Mouse (Mus musculus) kidney, embryonic 15.5 days (tissue): ENCODE results near the gene Eif4a1. TPM values are rescaled to one million over a fixed set of nuclear protein-coding genes. Genes with fewer than 3 reads are reported as not detected.
"Not testable (repeated sequence)": the region's sequence is repeated elsewhere in the genome, so short reads cannot be mapped to it uniquely, and the experiment has no call there.

Source experiments
- ATAC-seq: fragments of 200-750 bp; cut with Nextera tagmentation; replicated peaks from 2 replicates; pipeline ENCODE4 v1.8.0; 2017; ENCODE audit warnings: moderate TSS enrichment; ENCODE audit not compliant: low FRiP score
- H3K27ac ChIP-seq: fragments of 300-500 bp; sonication (generic); 2 replicates; pipeline ENCODE4 v1.5.1; 2015; ENCODE audit warnings: mild to moderate bottlenecking, inconsistent platforms
- H3K27me3 ChIP-seq: fragments of 300-500 bp; sonication (generic); 2 replicates; pipeline ENCODE4 v1.6.1; 2015; ENCODE audit warnings: inconsistent platforms
- H3K36me3 ChIP-seq: fragments of 300-500 bp; sonication (generic); 2 replicates; pipeline ENCODE4 v1.6.1; 2015; ENCODE audit warnings: inconsistent platforms
- H3K4me1 ChIP-seq: fragments of 300-500 bp; sonication (generic); 2 replicates; pipeline ENCODE4 v1.6.1; 2015; ENCODE audit warnings: inconsistent platforms
- H3K4me2 ChIP-seq: fragments of 300-500 bp; sonication (generic); 2 replicates; pipeline ENCODE4 v1.6.1; 2015; ENCODE audit warnings: moderate library complexity, mild to moderate bottlenecking, inconsistent platforms
- H3K4me3 ChIP-seq: fragments of 300-500 bp; sonication (generic); replicated peaks from 2 replicates; pipeline ENCODE4 v1.5.1; 2015; ENCODE audit warnings: mild to moderate bottlenecking, inconsistent platforms
- H3K9ac ChIP-seq: fragments of 300-500 bp; sonication (generic); 2 replicates; pipeline ENCODE4 v1.6.1; 2015; ENCODE audit warnings: mild to moderate bottlenecking, inconsistent platforms
- H3K9me3 ChIP-seq: fragments of 300-500 bp; sonication (generic); replicated peaks from 2 replicates; pipeline ENCODE4 v1.6.1; 2016; ENCODE audit warnings: inconsistent platforms
- WGBS: fragments of 180-500 bp; shearing (Covaris S2); methylation state at CpG from one replicate; pipeline ENCODE4 v1.1.7; 2015; ENCODE audit warnings: mixed read lengths; 5-methylcytosine and 5-hydroxymethylcytosine counted together
- polyA plus RNA-seq: library from polyadenylated mRNA; unstranded; fragments of >200 nt; fragmentation: Nextera tagmentation; extraction: Ambion mirVana; gene quantifications from 2 replicates; pipeline ENCODE4 v1.2.1, GENCODE M21; 2015

Gene Eif4a1
- polyA plus RNA-seq, 1 experiment from 2014 or later = 589 TPM

DNA sequence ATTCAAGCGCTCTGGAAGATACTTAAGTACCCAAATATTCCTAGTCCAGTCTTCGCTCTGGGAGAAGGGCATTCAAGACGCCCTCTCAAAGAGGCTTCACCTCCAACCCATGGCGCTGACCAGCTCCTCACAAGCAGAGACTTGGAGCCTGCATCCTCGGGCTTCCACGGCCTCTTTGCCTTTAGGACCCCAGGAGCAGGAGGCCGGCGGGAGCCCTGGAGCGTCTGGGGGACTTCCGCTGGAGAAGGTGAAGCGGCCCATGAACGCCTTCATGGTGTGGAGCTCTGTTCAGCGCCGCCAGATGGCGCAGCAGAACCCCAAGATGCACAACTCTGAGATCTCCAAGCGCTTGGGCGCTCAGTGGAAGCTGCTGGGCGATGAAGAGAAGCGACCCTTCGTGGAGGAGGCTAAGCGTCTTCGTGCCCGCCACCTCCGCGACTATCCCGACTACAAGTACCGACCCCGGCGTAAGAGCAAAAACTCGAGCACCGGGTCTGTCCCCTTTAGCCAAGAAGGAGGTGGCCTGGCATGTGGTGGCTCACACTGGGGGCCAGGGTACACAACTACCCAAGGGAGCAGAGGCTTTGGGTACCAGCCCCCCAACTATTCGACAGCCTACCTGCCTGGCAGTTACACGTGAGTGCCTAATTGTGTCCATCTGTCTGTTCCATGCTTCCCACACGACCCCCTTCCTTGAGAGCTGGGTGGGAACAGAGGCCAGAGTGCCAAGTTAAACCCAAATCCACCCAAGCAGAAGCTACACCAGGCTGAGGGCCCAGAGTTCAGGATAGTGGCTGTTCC lies 16.8 kb downstream of the Eif4a1 start, which contains the start of gene Sox15:
Gene Sox15, plus strand, starts transcription at position 51 of the 801 bp plus-strand sequence.
- Histone ChIP-seq H3K36me3 (peaks cover 84% of the 10 kb centered on the region), H3K4me1 (peaks cover 34% of the 10 kb centered on the region), H3K4me3 (0 out of 2 replicates have a peak within 1 kb of the TSS, but pooled peaks have one; percentile 13), H3K9me3 (no peaks in the 10 kb centered on the region), H3K9ac (peak within 1 kb of the TSS; percentile 16; the same call in 1 of the 2 replicates), H3K27ac (peak within 1 kb of the TSS; percentile 76), H3K27me3 (no peaks in the 10 kb centered on the region), H3K4me2 (peak within 1 kb of the TSS; percentile 39)
- peak; percentile 82 for ATAC-seq
- 16% methylated on average over 34 of the region's 34 CpGs for WGBS

DNA sequence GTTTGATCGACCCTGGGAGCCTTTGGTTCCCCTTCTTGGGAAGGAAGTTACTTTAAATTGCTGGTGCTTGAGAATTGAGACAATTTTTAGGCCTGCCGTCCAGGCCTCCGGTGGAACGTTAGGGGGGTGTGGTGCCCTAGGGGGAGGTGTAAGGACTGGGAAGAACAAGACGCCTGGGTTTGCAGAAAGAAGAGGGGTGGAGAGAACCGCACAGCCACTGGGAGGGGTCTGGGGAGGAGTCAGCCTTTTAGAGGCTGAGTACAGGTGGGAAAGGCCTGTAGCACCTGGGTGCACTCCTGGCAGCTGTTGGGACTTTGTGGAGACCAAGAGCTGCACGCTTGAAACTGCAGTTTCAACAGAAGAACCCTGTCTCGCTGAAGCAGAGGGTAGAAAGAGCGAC lies 17.5 kb downstream of the Eif4a1 start:
- Histone ChIP-seq H3K36me3 (peaks cover 88% of the 10 kb centered on the region), H3K4me3 (no peak overlapping the region), H3K27me3 (no peaks in the 10 kb centered on the region), H3K9ac (no peak overlapping the region), H3K4me1 (peaks cover 32% of the 10 kb centered on the region), H3K27ac (peak overlapping the region; percentile 76), H3K4me2 (no peak overlapping the region), H3K9me3 (no peaks in the 10 kb centered on the region)
- ATAC-seq = no peak
- WGBS = 32% methylated on average over 9 of the region's 9 CpGs

DNA sequence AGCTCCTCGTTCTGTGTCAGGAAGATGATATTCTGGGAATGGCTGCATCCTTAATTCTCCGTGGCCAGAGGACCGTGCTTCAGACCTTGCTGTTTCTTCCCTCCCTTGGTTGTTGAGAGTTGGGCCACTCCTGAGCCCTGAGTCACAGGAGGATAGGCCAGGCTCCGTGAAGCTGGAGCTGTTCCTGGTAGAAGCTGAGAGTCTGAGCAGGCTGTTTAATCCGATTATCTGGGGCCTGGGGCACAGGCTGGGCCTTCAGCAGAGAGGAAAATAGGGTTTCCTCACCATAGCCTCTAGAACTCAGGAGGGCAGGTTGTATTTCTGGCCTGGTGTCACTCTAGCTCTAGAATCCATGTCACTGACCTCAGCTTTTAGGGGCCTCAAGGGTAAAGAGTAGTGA lies 18.8 kb downstream of the Eif4a1 start:
- Histone ChIP-seq H3K4me1 (peaks cover 32% of the 10 kb centered on the region), H3K9me3 (no peaks in the 10 kb centered on the region), H3K36me3 (peaks cover 90% of the 10 kb centered on the region), H3K4me2 (no peak overlapping the region), H3K27me3 (no peaks in the 10 kb centered on the region), H3K9ac (no peak overlapping the region), H3K27ac (peak overlapping the region; percentile 32; the same call in 1 of the 2 replicates), H3K4me3 (no peak overlapping the region)
- no peak for ATAC-seq
- 78% methylated on average over 5 of the region's 5 CpGs for WGBS

- peaks cover 99% of the 10 kb centered on the region for H3K36me3 ChIP-seq
- no peak overlapping the region for H3K4me2 ChIP-seq
- 88% methylated on average over 5 of the region's 5 CpGs for WGBS
- no peaks in the 10 kb centered on the region for H3K4me1 ChIP-seq
- no peak overlapping the region for H3K9ac ChIP-seq
- no peak for ATAC-seq
- H3K27ac ChIP-seq = no peak overlapping the region
- H3K9me3 ChIP-seq = no peaks in the 10 kb centered on the region
- H3K27me3 ChIP-seq = no peaks in the 10 kb centered on the region
- no peak overlapping the region for H3K4me3 ChIP-seq
Measured at GRCm38 (mm10) chr11:69645860-69646259, 26.4 kb downstream of the Eif4a1 start.

- Histone ChIP-seq H3K4me2 (peak overlapping the region; percentile 70), H3K9ac (no peak overlapping the region), H3K4me3 (0 out of 2 replicates have a peak overlapping the region, but pooled peaks have one; percentile 1), H3K27me3 (no peaks in the 10 kb centered on the region), H3K4me1 (peaks cover 28% of the 10 kb centered on the region), H3K27ac (no peak overlapping the region), H3K36me3 (peaks cover 33% of the 10 kb centered on the region), H3K9me3 (no peaks in the 10 kb centered on the region)
- WGBS = 86% methylated on average over 3 of the region's 3 CpGs
- no peak for ATAC-seq
Measured at GRCm38 (mm10) chr11:69635471-69635870, 36.8 kb downstream of the Eif4a1 start.

GRCm38 (mm10) chr11:69633128-69633866 lies 38.9 kb downstream of the Eif4a1 start:
- WGBS = under 1% methylated on average over 40 of the region's 50 CpGs
- Histone ChIP-seq H3K27me3 (no peaks in the 10 kb centered on the region), H3K4me3 (peak overlapping the region; percentile 99), H3K4me1 (peaks cover 30% of the 10 kb centered on the region), H3K27ac (peak overlapping the region; percentile 98), H3K36me3 (peaks cover 15% of the 10 kb centered on the region), H3K9ac (peak overlapping the region; percentile 99), H3K4me2 (peak overlapping the region; percentile 70), H3K9me3 (no peaks in the 10 kb centered on the region)
- ATAC-seq = peak; percentile 68

GRCm38 (mm10) chr11:69632284-69633089 lies 39.7 kb downstream of the Eif4a1 start, which contains the start of gene Fxr2:
TSS of gene Fxr2 (plus strand) at chr11:69632990.
- peak within 1 kb of the TSS; percentile 99 for H3K4me3 ChIP-seq
- H3K4me2 ChIP-seq = peak within 1 kb of the TSS; percentile 70
- no peaks in the 10 kb centered on the region for H3K9me3 ChIP-seq
- peaks cover 8% of the 10 kb centered on the region for H3K36me3 ChIP-seq
- H3K27ac ChIP-seq = peak within 1 kb of the TSS; percentile 98
- H3K4me1 ChIP-seq = peaks cover 30% of the 10 kb centered on the region
- under 1% methylated on average over 56 of the region's 56 CpGs for WGBS
- H3K27me3 ChIP-seq = no peaks in the 10 kb centered on the region
- peak within 1 kb of the TSS; percentile 99 for H3K9ac ChIP-seq
- peak; percentile 98 for ATAC-seq

GRCm38 (mm10) chr11:69629802-69630201 lies 42.4 kb downstream of the Eif4a1 start:
- Histone ChIP-seq H3K4me1 (peaks cover 17% of the 10 kb centered on the region), H3K9me3 (no peaks in the 10 kb centered on the region), H3K36me3 (no peaks in the 10 kb centered on the region), H3K4me2 (no peak overlapping the region), H3K9ac (no peak overlapping the region), H3K27ac (no peak overlapping the region), H3K27me3 (no peaks in the 10 kb centered on the region), H3K4me3 (no peak overlapping the region)
- 70% methylated on average over 1 of the region's 1 CpGs for WGBS
- no peak for ATAC-seq

- Histone ChIP-seq H3K4me1 (peaks cover 5% of the 10 kb centered on the region; the same call in 1 of the 2 replicates), H3K27me3 (no peaks in the 10 kb centered on the region), H3K9ac (no peak overlapping the region), H3K4me2 (no peak overlapping the region), H3K9me3 (no peaks in the 10 kb centered on the region), H3K27ac (no peak overlapping the region), H3K4me3 (no peak overlapping the region), H3K36me3 (no peaks in the 10 kb centered on the region)
- no peak for ATAC-seq
- 35% methylated on average over 6 of the region's 6 CpGs for WGBS
Measured at GRCm38 (mm10) chr11:69628286-69628685, 43.9 kb downstream of the Eif4a1 start.

DNA sequence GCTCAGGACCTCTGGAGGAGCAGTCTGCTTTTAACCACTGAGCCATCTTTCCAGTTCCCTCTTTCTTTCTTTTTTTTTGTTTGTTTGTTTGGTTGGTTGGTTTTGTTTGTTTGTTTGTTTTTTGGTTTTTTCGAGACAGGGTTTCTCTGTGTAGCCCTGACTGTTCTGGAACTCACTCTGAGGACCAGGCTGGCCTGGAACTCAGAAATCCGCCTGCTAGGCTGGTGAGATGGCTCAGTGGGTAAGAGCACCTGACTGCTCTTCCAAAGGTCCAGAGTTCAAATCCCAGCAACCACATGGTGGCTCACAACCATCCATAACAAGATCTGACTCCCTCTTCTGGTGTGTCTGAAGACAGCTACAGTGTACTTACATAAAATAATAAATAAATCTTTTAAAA lies 47.9 kb downstream of the Eif4a1 start:
- WGBS = 86% methylated on average over 2 of the region's 2 CpGs
- H3K4me1 ChIP-seq = peaks cover 11% of the 10 kb centered on the region
- ATAC-seq, H3K4me3 ChIP-seq, H3K36me3 ChIP-seq, H3K9me3 ChIP-seq, H3K27ac ChIP-seq, H3K9ac ChIP-seq, H3K27me3 ChIP-seq, H3K4me2 ChIP-seq: not testable (repeated sequence)

- Histone ChIP-seq H3K27me3 (no peaks in the 10 kb centered on the region), H3K36me3 (no peaks in the 10 kb centered on the region), H3K4me1 (peaks cover 9% of the 10 kb centered on the region), H3K4me3 (peak overlapping the region; percentile 65), H3K4me2 (peak overlapping the region; percentile 83), H3K9ac (no peak overlapping the region; the same call in 1 of the 2 replicates), H3K9me3 (no peaks in the 10 kb centered on the region), H3K27ac (no peak overlapping the region)
- 67% methylated on average over 4 of the region's 4 CpGs for WGBS
- ATAC-seq = no peak
Measured at GRCm38 (mm10) chr11:69623006-69623405, 49.2 kb downstream of the Eif4a1 start.
